Mouse (Mus musculus) thymus, adult 2 months (tissue): ENCODE data around the gene Mrpl28. TPM values are rescaled to one million over a fixed set of nuclear protein-coding genes. Genes with fewer than 3 reads are reported as not detected.

Source experiments
- DNase-seq: peaks from one replicate; pipeline ENCODE4 v3.0.0; 2021
- H3K27ac ChIP-seq: fragments of 200-500 bp; 2 replicates; pipeline ENCODE4 v1.5.1; 2012; ENCODE audit warnings: low read length, control low read depth; ENCODE audit not compliant: control insufficient read depth, insufficient read depth
- H3K27me3 ChIP-seq: fragments of 200-500 bp; 2 replicates; pipeline ENCODE4 v1.6.1; 2012; ENCODE audit warnings: mild to moderate bottlenecking, low read length, moderate library complexity, mixed read lengths; ENCODE audit not compliant: control insufficient read depth, insufficient read depth
- H3K36me3 ChIP-seq: fragments of 200-500 bp; 2 replicates; pipeline ENCODE4 v1.6.1; 2012; ENCODE audit warnings: mild to moderate bottlenecking, low read length, moderate library complexity; ENCODE audit not compliant: control insufficient read depth, insufficient read depth
- H3K4me1 ChIP-seq: fragments of 200-500 bp; replicated peaks from 2 replicates; pipeline ENCODE4 v1.6.1; 2012; ENCODE audit warnings: low read length; ENCODE audit not compliant: control insufficient read depth, insufficient read depth
- H3K4me3 ChIP-seq: fragments of 200-500 bp; 2 replicates; pipeline ENCODE4 v1.5.1; 2012; ENCODE audit warnings: mild to moderate bottlenecking, low read length, control low read depth, moderate library complexity; ENCODE audit not compliant: control insufficient read depth, insufficient read depth
- CTCF ChIP-seq: fragments of 200-500 bp; IDR thresholded peaks from 2 replicates; pipeline ENCODE4 v1.5.1; 2012; ENCODE audit warnings: mild to moderate bottlenecking, control low read depth, low read length, moderate library complexity, borderline replicate concordance; ENCODE audit not compliant: control insufficient read depth, poor library complexity, insufficient read depth; ENCODE audit errors: extremely low read depth
- POLR2A ChIP-seq: fragments of 200-500 bp; IDR thresholded peaks from 2 replicates; pipeline ENCODE4 v1.6.1; 2012; ENCODE audit warnings: mild to moderate bottlenecking, low read length, control low read depth, moderate library complexity; ENCODE audit not compliant: control insufficient read depth, poor library complexity, insufficient read depth; ENCODE audit errors: extremely low read depth
- WGBS: fragments of 180-500 bp; shearing (Covaris S2); methylation state at CpG from one replicate; pipeline ENCODE4 v1.1.7; 2018; 5-methylcytosine and 5-hydroxymethylcytosine counted together
- polyA plus RNA-seq: library from polyadenylated mRNA; depleted of rRNA; stranded (reverse); fragments of >200 nt; gene quantifications from 2 replicates; pipeline ENCODE4 v1.2.3, GENCODE M21; 2012

The Mrpl28 gene
- polyA plus RNA-seq, 1 experiment = 82.6 TPM

DNA sequence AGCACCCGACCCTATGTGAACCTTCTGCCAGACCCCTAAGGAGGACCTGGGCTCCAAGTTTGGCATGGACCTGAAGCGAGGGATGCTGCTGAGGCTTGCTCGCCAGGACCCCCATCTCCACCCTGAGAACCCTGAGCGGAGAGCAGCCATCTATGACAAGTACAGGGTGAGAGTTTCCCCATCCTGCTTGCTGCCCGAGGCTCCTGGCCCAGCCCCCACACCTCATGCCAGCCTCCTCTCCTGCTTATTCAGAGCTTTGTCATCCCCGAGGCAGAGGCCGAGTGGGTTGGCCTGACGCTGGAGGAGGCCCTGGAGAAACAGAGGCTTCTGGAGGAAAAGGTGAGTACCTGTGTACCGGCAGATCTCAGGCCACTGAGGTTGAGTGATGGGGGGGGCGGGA is 1.9 kb downstream of the Mrpl28 start:
- 97% methylated on average over 10 of the region's 10 CpGs for WGBS

DNA sequence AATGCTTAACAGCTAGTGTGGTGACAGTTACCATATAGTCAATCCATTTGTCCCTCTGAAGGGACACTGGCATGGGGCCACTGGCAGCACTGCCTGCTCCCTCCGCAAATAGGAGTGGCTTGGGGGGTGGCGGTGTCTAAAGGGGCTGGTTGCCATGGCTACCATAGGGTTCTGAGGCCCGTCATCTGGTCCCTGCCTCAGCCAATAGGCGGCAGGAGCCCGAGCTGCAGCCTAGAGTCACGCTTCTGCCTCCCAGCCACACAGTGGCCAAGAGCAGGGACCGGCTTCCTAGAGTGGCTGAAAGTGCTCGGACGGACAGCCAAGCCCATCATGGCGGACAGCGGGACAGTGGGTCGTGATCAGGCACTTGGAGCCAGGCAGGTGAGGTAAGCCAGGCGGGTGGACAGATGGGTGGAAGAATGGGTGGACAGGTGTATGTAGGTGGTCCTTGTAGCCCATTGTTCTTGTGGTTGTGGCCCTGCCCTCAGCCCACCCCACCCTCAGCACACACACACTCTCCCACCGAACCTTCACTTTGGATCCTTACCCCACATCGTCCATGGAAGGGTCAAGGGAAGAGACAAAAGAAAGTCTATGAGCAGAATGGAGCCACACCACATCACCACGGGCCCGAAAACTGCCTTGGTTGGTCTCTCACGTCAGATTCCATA is 7.9 kb downstream of the Mrpl28 start:
- WGBS = 97% methylated on average over 18 of the region's 18 CpGs
- H3K27me3 ChIP-seq = no peaks in the 10 kb centered on the region
- no peak for DNase-seq
- H3K27ac ChIP-seq = no peak overlapping the region
- TF ChIP-seq POLR2A = no peak
- no peak for TF ChIP-seq CTCF
- H3K36me3 ChIP-seq = peaks cover 3% of the 10 kb centered on the region
- no peak overlapping the region for H3K4me3 ChIP-seq
- H3K4me1 ChIP-seq = no peaks in the 10 kb centered on the region

More for the DNA sequence above, 1.9 kb downstream of the Mrpl28 start:
- Histone ChIP-seq H3K27me3 (no peaks in the 10 kb centered on the region), H3K4me1 (peaks cover 18% of the 10 kb centered on the region), H3K27ac (no peak overlapping the region), H3K36me3 (peaks cover 3% of the 10 kb centered on the region), H3K4me3 (no peak overlapping the region)
- DNase-seq = no peak
- TF ChIP-seq CTCF (no peak), POLR2A (no peak)

DNA sequence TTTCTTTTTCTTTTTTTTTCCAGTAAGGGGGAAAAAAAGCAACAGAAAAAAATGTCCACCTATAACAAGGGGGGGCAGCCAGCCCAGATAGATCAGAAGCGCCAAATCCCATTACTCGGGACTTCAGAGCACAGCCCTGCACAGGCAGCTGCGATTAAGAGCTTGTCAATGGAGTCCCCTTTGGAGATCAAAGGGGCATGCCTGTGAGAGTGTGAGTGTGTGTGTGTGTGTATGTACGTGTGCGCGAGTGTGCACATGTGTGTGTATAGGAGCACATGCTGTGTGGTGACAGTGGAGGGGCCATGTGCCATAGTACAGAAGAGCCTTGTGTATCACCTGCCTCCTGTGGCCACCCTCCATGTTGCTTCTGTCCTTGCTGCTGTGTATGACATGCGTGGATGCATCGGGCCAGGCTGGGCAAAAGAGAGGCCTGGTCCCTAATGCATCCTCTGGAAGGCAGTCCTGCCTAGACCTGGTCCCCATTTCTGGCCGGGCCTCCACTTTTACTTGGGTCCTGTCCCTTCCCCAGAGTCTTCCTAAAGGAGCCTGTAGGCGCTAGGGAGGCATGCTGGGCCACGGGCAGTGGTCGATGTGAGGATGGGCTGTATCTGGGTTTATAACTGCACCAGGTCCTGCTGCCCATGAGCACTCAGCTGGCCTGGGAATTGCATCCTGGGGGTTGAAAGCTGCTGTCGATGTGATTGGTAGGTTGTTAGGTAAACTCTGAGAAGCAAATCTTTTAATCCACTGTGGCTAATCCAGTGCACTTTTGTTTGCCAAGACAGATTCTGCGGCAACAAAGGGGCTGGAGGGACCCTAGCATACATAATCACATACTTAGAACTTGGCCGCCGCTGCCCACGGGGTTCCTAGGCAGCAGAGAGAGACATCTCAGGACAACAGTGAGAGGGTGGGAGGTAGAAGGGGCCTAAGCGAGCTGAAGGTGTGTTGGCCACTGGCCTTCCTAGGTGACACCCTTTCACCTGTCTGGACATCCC is 8.9 kb downstream of the Mrpl28 start:
- H3K4me1 ChIP-seq = no peaks in the 10 kb centered on the region
- no peak overlapping the region for H3K4me3 ChIP-seq
- no peak overlapping the region for H3K27ac ChIP-seq
- 96% methylated on average over 18 of the region's 18 CpGs for WGBS
- no peaks in the 10 kb centered on the region; the same call in 1 of the 2 replicates for H3K36me3 ChIP-seq
- no peaks in the 10 kb centered on the region for H3K27me3 ChIP-seq
- no peak for TF ChIP-seq CTCF
- TF ChIP-seq POLR2A = no peak
- DNase-seq = no peak

DNA sequence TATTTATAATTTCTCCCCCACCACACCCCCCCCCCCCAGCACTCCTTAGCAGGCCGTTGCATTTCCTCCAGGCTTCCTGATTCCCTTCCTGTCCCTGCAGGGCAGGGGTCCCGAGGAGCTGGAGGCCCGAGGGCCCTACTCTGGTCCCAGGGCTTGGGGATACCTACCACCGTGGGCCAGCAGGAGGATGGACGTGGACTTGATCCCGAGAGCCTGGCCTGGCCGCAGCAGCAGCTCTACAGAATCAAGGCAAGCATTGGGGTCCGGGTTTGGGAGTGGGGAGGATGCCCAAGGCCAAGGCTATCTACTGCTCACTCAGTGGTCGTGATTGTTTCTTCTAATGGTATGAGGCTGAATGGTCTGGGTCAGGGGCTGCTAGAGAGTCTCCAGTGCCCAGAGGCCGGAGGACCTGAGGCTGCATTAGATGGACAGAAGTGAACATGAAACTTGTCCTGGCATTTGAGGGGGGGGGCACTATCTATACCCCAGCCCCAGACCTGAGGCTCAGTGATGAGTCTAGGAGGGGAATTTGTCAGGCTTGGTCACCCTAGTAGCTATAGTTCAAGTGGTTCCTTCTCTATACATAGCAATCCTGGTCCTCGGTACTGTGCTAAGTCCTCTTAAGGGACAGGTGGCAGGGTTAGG is 13.9 kb downstream of the Mrpl28 start:
- no peak for DNase-seq
- no peaks in the 10 kb centered on the region for H3K27me3 ChIP-seq
- H3K4me3 ChIP-seq = no peak overlapping the region
- 90% methylated on average over 11 of the region's 11 CpGs for WGBS
- peaks cover 10% of the 10 kb centered on the region for H3K4me1 ChIP-seq
- no peak overlapping the region for H3K27ac ChIP-seq
- TF ChIP-seq CTCF = no peak
- no peak for TF ChIP-seq POLR2A
- no peaks in the 10 kb centered on the region for H3K36me3 ChIP-seq

DNA sequence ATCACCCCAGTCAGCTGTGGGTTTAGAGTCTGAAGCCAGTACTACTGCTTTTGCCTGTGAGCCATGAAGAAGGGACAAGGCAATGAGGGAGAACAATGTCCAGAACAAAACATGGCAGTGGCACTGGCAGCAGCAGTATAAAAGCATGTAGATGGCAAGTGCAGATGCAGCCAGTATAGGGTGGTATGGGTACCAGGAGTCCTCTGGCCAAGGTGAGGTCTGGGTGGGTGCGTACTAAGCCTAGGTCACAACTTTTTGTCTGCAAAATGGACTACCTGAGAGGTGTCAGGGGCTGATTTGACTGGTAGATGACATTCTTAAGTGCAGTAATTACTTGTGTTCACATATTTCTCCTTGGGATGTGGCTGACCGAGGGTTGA is 14.4 kb downstream of the Mrpl28 start:
- TF ChIP-seq POLR2A (no peak), CTCF (no peak)
- peaks cover 2% of the 10 kb centered on the region; the same call in 1 of the 2 replicates for H3K36me3 ChIP-seq
- 74% methylated on average over 2 of the region's 2 CpGs for WGBS
- H3K27ac ChIP-seq = peak overlapping the region; percentile 30; the same call in 1 of the 2 replicates
- no peak for DNase-seq
- no peak overlapping the region; the same call in 1 of the 2 replicates for H3K4me3 ChIP-seq
- peaks cover 10% of the 10 kb centered on the region for H3K4me1 ChIP-seq
- no peaks in the 10 kb centered on the region for H3K27me3 ChIP-seq

DNA sequence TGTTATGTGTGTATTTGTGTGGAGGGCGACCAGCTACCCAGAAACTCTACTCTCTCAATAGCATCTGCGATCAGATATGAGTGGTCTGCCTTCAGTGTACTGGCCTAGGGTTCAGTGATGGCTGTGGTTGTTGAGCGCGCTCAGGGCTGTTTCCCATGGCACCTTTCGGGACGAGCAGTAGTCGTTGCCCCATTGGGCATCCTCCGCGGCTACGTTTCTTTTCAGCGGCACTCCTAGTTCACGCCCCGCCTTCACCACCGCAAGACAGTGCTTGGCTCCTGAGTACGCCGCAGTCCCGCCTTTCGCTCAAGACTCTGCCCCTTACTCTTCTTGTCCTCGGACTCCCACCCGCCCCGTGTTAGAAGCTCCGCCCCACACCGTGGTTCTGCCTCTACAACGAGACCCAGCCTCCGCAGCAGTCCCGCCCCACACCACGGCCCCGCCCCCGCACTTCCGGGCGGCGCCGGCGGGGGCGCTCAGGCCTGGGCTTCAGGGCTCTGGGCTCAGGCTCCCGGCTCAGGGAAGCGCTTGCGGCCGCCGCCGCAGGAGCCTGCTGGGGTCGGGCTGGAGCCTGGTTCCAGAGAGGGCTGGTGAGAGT is 15.0 kb downstream of the Mrpl28 start, which contains the start of gene Axin1:
Axin1 (plus strand) TSS at position 450 of the 598 bp plus-strand sequence.
- WGBS = under 1% methylated on average over 42 of the region's 42 CpGs
- peak; percentile 85 for TF ChIP-seq POLR2A
- TF ChIP-seq CTCF = peak; percentile 70; the same call in 1 of the 2 replicates
- Histone ChIP-seq H3K27me3 (no peaks in the 10 kb centered on the region), H3K36me3 (peaks cover 6% of the 10 kb centered on the region; the same call in 1 of the 2 replicates), H3K27ac (peak within 1 kb of the TSS; percentile 30; the same call in 1 of the 2 replicates), H3K4me3 (peak within 1 kb of the TSS; percentile 64), H3K4me1 (peaks cover 10% of the 10 kb centered on the region)
- DNase-seq = peak; percentile 97
